Mouse (Mus musculus) B cell, adult 2 months (primary cell): Measurements from ENCODE around the gene Bach2.
A peak's percentile ranks its signal among the peaks of the same experiment; 100 is the strongest.

Experiments used
- DNase-seq, 2 experiments: peaks; one replicate each; pipeline ENCODE4 v3.0.0; 2022

Gene Bach2

GRCm38 (mm10) chr4:32238366-32238854 is at the start of gene Bach2:
Gene Bach2 (plus strand): TSS chr4:32238804.
- DNase-seq: peak; percentile 95

DNA sequence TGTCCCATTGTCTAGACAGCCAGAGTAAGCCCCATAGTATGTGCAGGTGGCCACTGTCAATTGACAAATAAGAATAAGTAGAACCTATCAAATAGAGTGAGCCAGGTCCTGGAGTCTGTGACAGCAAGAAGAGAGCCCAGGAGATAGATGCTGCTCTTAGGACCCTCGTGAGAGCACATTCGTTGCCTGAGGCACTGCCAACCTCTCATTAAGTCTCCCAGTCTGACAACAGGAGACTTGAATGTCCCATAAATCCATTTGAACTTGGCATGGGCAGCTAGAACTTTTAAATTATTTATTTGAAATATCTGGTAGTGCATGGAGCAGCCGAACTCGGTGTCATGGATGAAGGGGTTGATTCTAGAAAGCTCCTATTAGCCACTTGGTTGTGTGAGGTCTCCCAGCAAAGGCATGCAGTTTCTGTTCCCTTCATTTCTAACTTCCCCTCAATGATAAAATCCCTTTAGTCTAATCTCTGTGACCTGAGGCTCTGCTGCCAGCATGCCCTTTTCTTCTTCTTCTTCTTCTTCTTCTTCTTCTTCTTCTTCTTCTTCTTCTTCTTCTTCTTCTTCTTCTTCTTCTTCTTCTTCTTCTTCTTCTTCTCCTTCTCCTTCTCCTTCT is 49.1 kb upstream of the Bach2 start:
- DNase-seq: no peak

GRCm38 (mm10) chr4:32190506-32190905 is 48.1 kb upstream of the Bach2 start:
- no peak for DNase-seq

DNA sequence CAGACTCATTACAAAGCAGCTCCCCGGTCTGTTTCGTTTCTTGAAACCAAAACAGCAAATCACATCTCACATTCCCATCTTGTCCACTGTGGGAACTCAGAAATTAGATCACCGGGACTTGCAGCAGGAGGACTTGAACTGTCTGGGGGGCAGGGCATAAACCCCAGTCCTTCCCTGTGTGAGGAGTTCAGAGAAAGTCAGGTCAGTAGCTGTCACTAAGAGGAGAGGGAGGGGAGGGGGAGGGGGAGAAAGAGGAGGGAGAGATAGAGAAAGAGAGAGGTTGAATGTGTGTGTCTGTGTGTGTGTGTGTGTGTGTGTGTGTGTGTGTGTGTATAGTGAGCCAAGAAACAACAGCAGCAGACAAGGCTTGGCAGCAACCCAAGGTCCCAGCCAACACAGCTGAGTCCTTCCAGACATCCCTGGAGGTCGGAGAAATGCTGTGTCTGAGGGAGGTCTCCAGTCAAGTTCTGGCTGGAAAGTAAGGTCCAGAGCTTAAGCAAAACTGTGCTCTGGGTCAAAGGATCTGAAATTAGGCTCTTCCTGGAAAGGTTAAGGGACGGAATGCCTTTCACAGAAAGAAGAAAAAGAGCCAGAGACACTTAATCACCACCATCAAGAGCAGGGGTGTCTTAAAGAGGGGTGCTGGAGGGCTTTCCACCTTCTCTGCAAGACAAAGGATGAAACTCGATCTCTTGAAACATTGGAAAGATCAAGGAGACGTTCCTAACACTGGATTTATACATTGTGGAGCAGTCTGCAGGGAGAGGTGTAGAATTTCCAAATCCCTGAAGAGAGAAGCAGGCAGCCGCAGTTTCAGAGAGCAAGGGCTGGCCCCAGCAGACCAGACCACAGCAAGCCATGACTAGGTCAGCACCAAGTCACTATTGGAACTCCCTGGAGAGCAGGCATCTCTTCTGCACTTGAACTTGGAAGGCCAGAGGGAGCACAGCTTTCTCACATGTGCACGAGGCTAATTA is 42.4 kb upstream of the Bach2 start:
- DNase-seq: no peak

GRCm38 (mm10) chr4:32198031-32198430 is 40.6 kb upstream of the Bach2 start:
- no peak for DNase-seq

DNA sequence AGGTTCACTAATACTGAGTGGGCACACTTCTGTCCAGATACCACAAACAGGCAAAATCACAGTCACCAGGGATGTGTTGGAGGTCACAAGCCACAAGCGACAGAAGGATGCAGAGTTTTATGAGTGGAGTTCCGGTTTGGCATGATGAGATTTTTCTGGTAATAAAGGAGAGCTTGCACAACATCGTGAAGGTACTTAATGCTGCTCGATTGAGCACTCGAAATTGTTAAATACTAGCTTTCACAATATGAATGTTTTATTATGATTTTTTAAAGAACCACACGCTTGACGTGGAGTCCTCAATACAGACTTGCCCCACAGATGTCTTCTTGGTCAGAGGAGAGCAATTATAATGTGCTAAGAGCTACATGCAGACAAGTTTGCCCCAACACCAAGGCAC is 40.0 kb upstream of the Bach2 start:
- no peak for DNase-seq

DNA sequence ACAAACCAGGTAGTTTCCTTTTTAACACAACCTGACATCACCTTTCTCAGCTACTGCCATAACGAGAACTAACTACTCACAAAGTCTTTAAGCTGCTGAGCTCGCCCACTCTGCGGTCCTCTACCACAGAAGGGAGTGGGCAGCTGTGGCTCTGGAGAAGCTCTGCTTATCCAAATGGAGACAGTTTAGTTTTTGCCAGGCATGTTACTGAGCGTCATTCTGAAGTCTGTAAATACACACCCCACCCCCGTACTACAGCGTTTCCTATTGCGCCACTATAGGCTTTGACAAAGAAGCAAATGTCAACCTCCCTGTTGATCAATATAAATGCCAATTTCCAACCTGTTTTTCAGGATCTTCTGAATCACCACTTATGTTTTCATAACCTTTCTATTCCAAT is 39.4 kb upstream of the Bach2 start:
- DNase-seq: no peak

- DNase-seq: no peak
Observed at GRCm38 (mm10) chr4:32201114-32201513, 37.5 kb upstream of the Bach2 start.

DNA sequence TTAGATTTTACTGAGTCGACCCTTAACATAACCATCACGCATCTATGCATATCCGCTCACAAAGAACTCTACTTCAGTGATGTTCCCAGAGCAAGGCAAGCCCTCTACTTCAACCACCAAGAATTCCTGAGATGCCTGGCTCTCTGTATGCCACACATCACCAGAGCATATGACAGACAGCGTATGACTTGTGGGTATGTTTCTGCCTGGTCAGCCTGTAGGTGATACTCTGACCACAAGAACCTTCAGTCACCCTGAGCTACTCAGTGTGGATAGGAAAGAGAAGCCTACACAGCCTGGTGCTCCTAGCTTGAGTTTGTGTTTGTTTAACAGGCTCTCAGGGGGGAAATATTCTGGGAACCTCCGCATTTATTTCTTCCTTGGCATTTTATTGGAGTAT is 36.2 kb upstream of the Bach2 start:
- DNase-seq: no peak

- DNase-seq: no peak
Observed at GRCm38 (mm10) chr4:32204819-32205218, 33.8 kb upstream of the Bach2 start.

DNA sequence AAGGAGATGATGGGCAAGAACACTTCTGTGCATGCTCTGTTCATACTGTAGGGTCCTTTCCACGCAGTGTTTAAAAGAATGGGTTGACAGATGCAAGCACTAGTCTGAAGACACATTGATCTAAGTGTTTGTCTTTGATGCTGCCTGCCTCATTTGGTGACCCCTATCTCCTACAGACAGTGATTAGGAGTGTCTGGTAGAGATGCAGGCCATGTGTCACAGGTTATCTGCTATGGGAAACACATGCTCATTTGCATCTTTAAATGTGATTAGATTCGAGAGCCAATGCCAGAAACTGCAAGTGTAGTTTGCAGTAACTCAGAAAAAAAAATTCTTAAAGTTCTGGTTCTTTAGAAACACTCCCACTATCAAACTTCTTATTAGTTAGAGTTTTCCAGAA is 32.8 kb upstream of the Bach2 start:
- no peak for DNase-seq

- DNase-seq: no peak
Observed at GRCm38 (mm10) chr4:32209995-32210394, 28.6 kb upstream of the Bach2 start.

- no peak for DNase-seq
Observed at GRCm38 (mm10) chr4:32210424-32211184, 28.0 kb upstream of the Bach2 start.

DNA sequence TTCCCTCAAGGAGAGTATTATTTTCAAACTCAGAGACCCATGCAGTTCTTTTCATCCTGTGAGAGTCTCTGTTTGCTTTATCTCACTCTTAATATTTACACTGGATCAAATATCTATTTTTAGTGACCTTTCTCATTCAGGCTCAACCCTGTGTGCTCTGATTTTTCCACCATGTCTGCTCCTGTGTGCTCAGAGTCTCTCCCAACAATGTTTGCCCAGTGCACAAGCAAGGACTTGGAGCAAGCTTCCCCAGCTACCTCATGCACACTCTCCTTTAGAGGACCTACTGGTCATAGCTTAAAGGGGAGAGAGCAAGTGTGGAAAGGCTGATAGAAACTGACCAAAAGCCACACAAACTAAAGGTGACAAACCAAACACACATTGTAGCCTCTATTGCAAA is 26.0 kb upstream of the Bach2 start:
- no peak for DNase-seq

DNA sequence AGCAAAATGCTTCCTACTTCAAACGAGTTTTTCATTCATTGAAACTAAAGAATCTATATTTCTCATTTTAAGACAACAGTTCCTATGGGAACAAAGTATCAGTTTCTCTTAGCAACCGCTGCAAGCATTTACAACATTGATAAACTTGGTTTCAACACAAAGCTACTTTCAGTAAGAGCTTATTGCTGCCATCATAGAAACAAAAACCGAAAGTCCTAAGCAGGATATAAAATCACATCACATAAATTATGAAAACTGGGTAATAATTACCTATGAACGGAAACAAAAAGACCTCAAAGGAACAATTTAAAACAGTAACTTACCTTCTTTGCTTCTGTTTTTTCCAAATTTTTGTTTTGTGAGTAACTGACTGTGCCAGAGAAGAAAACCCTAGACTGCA is 22.1 kb upstream of the Bach2 start:
- DNase-seq: no peak

DNA sequence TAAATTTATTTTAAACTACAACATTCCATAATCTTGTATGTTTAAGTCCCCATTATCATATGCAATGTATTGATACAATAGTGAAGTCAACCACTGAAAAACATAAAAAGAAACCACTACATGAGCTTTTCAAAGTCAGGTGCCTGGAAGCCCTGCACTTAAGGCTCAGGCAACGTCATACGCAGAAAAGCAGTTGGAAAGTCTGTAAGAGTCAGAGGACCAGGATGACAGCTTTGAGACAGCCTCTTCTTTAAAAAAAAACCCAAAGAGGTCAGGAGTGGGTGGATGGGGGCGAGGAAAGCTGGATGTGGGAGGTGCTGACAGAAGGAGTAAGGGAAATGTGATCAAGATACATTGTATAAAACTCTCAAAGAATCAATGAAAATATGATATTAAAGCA is 21.6 kb upstream of the Bach2 start:
- no peak for DNase-seq

DNA sequence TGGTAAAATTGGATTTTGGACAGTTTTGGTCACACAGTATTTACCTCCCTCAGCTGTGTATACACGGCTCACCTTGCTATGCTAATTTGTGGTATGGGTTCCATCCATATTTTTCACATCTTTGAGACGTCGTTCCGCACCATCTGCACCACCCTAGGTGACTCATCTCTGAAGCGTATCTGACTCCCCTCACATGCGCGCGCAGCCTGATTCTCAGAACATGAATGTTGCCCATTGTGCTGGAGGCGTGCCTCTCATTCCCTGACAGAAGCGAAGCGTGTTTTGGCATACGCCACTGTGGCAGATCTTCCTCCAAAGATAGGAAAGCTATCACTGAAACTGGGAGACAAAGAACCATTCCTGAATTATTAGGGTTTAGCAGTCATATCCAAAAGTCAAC is 21.0 kb upstream of the Bach2 start:
- DNase-seq: no peak

- DNase-seq: no peak
Observed at GRCm38 (mm10) chr4:32218371-32218770, 20.2 kb upstream of the Bach2 start.

DNA sequence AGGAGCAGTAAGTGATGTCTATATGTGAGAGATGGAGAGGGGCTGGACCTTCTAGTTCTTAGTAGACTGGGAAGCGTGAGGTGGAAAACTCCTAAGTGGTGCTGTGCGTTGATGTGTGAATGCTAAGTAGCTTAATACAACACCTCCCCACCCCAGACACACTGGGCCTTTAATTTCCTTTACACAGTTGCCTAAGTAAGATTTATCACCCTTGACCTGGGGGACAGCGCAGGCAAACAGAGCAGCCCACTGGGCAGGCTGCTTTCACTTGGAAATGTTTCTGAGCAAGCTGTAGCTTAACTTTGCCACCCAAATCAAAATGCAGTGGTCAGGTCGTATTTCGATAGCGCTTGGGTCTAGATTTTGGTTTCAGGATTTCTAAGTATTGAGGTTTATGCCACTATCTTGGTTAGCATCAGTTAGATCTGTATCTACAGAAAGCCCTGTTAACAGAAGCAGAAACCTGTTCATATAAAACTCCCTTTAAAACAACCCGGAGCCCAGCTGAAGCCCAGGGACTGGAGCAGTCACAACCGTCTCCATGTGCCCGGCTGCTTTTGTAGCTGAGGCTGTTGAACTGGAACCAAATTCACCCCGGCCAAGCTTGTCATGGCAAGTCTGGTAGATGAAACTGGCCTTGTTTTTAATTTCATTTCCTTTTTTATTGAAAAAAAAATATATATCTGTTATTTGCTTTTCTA is 19.0 kb upstream of the Bach2 start:
- DNase-seq: peak; percentile 67 to 71

- DNase-seq: no peak
Observed at GRCm38 (mm10) chr4:32220129-32220491, 18.5 kb upstream of the Bach2 start.

GRCm38 (mm10) chr4:32220961-32221360 is 17.6 kb upstream of the Bach2 start:
- DNase-seq: no peak

GRCm38 (mm10) chr4:32223563-32223962 is 15.0 kb upstream of the Bach2 start:
- DNase-seq: no peak

GRCm38 (mm10) chr4:32225191-32225590 is 13.4 kb upstream of the Bach2 start:
- DNase-seq: no peak
